Mouse (Mus musculus) myocyte (in vitro differentiated cells): Measurements from ENCODE around the gene Aym1.

ENCODE experiments used
- E2F4 ChIP-seq: IDR thresholded peaks from one replicate; pipeline ENCODE4 v1.6.1; 2011; ENCODE audit warnings: mild to moderate bottlenecking, control low read depth, moderate library complexity; ENCODE audit not compliant: insufficient read depth
- POLR2A ChIP-seq: IDR thresholded peaks from one replicate; pipeline ENCODE4 v1.6.1; 2011; ENCODE audit warnings: low read depth, mild to moderate bottlenecking, control low read depth, moderate library complexity; ENCODE audit not compliant: insufficient read length
- REST ChIP-seq: IDR thresholded peaks from one replicate; pipeline ENCODE4 v1.6.1; 2011; ENCODE audit warnings: mild to moderate bottlenecking, control low read depth, moderate library complexity; ENCODE audit not compliant: insufficient read depth, insufficient read length

- no peak for TF ChIP-seq E2F4
- no peak for TF ChIP-seq POLR2A
- TF ChIP-seq REST, result no peak
Measured at GRCm38 (mm10) chr5:113352636-113353035, 4.5 kb upstream of the Aym1 start.
